Mouse (Mus musculus): Measurements from ENCODE around the gene Mboat7.

Gene Mboat7

GRCm38 (mm10) chr7:3692382-3692986 is 839 bp downstream of the Mboat7 start, which contains the start of gene Tsen34:
Tsen34 (plus strand) TSS chr7:3692863.
- no peak for DNase-seq (ENCODE audit: low read depth, low spot score)

GRCm38 (mm10) chr7:3691919-3692318 is 1.4 kb downstream of the Mboat7 start:
- DNase-seq (ENCODE audit: low read depth, low spot score), result no peak

DNA sequence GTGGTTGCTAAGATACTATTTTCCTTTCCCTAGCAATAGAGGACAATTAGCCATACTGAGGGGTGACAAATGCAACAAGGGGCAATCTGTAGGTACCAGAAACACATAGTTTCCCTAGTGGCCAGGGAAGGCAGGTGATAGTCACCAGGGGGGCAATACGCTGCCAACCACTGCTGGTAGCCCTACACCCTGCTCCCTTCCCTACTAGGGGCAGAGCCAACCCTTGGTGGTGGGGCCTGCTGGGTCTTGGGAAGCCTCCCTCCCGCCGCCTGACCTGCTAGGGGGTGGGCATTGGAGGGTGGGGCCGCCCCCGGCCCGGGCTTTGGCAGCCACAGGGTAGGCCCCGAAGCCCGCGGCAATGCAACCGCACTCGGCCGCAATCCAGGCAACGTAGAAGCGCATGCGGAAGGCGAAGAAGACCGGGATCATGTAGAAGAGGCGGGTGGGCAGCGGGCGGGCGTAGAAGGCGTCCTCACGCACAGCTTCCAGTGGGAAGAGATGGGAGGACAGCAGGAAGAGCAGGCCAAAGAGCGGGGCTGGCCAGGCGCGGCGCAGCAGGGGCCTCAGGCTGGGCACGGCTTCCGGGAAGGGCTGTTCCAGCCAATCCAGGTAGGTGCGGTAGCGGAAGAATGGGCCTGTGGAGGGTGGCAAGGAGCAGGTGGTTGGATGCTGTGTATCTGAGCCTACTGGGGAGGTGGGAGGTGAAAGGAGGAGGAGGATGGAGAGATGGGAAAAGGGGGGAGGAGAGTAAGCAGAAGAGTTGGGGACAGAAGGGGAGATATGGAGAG is 7.7 kb downstream of the Mboat7 start:
- no peak for DNase-seq (ENCODE audit: low read depth, low spot score)

DNA sequence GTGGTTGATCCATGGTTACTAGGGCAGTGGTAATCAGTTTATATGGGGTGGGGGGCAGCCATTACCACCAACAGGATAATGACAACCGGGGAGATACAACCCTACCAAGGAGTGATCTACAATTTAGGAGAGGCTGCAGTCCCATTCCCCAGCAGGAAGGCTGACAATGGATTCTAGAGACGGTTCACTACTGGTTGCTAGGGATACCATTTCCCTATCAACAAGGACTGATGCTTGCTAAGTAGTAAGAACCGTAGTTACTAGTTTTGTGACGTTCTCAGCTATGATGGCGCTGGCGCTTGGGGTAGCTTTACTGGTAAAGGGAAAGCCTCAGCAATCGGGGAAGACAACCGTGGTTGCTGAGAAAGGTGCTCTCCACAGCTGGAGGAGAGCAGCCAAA is 8.6 kb downstream of the Mboat7 start:
- no peak for DNase-seq (ENCODE audit: low read depth, low spot score)

DNA sequence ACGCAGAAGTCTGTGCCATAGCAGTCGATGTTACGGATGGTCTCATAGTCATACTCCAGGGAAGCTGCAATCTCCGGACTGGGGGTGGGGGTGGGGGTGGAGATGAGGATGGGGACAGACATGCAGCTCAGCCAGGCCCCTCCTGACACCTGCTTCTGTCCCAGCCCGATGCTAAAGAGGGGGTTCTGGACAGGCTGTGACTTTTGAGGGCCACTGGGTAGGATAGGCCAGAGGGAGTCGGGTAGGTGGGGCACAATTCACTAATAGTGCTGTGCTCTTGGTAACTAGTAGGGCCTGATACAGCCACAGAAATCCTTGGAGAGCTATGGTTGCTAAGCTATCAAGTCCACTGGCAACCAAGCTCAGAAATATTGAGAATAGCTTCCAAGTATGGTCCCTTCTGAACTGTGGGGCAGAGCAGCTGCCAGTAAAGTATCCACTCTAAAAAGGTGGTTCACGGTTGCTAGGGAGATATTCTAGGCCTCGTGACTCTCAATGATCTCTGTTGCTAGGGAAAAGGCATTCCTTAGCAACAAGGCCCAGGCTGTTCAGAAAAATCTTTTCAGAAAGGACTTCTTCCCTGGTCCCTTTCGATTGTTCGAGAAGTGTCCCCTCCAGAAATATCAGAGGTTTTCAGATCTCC is 9.3 kb downstream of the Mboat7 start:
- peak; percentile 39 for DNase-seq (ENCODE audit: low read depth, low spot score)

DNA sequence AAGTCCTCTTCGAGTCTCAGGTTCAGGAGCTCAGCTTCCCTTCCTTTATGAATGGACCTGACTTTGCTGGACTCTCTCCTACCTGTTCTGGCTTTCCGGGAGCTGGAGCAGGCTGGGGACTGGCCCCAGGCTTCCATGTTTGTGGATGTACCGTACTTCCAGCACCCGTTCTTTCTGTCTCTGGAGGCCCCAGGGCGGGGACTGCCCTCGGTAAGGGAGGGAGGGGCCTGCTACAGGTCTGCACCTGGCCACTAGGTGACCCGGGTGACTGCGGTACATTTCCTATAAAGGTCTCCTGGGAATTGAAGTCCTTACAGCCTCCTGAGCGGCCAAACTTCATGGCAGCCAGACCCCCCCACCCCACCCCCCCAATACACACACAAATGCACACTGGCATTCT is 16.0 kb downstream of the Mboat7 start, which contains the start of gene Tmc4:
Gene Tmc4 (minus strand): TSS at position 212 of the 400 bp plus-strand sequence.
- no peak for DNase-seq (ENCODE audit: low read depth, low spot score)

- DNase-seq (ENCODE audit: low read depth, low spot score), result no peak
Observed at GRCm38 (mm10) chr7:3676371-3676770, 17.0 kb downstream of the Mboat7 start.

- DNase-seq (ENCODE audit: low read depth, low spot score), result no peak
Observed at GRCm38 (mm10) chr7:3675228-3675548, 18.1 kb downstream of the Mboat7 start.

- peak; percentile 40 for DNase-seq (ENCODE audit: low read depth, low spot score)
Observed at GRCm38 (mm10) chr7:3674507-3675227, 18.7 kb downstream of the Mboat7 start.

DNA sequence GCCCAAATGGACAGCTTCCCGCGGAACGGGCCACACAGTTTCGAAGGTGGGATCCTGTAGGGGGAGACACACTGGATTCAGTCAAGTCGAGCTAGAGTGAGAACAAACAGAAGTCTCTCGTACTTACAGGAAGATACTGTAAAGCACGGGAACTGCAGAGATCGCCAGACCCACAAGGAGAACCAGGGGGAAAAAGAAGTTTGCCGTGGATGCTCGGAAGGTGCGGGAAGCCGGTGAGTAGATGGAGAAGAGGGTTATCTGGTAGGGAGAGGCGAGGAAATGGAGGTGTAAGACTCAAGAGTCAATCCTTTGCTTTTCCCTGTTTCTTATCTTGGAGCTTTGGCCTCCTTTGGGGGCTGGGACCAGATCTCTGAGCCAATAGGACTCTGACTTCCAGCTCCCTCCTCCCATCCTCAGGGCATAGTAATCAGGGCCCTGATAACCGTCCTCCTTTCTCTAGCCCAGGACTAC is 26.4 kb downstream of the Mboat7 start:
- DNase-seq (ENCODE audit: low read depth, low spot score), result no peak

- peak; percentile 99 for DNase-seq (ENCODE audit: low read depth, low spot score)
Observed at GRCm38 (mm10) chr7:3665215-3666114, 27.9 kb downstream of the Mboat7 start, which contains the start of gene Leng1. Leng1 (minus strand) TSS chr7:3665840.

GRCm38 (mm10) chr7:3664524-3665214 is 28.7 kb downstream of the Mboat7 start:
- no peak for DNase-seq (ENCODE audit: low read depth, low spot score)

DNA sequence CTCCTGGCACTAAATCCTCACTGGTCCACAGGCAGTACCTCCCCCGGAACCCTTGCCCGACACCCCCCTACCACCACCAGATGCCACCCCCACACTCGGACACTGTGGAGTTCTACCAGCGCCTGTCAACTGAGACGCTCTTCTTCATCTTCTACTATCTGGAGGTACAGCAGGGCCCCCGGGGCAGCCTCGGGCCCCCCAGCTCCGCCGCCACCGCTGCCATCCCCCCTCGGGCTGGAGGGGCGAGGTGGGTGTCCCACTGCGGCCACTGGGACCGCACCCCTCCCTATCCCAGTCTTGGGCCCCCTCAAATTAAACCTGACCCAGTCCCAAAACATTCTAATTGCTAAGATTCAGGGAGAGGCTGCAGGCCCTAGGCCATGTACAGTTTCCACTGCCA is 34.7 kb downstream of the Mboat7 start:
- DNase-seq (ENCODE audit: low read depth, low spot score), result no peak

- DNase-seq (ENCODE audit: low read depth, low spot score), result no peak
Observed at GRCm38 (mm10) chr7:3656966-3657365, 36.4 kb downstream of the Mboat7 start.

DNA sequence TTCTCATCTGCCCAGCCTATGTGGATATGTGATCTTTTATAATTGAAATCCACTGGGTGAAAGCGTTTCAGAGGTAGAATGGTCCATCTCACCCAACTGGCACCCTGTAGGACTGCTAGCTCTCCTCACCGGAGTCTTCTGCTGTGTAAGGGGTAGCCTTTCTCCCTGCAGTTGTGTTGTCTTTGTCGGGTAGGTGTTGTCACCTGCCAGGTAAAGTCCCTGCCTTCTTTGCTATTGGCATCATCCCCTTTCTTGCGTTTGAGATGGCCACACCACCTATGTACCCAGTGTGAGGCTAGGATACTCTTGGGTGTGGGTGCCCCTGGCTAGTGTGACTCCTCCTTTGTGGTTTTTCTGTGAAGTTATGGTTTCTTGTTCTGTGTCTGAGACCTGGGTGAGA is 46.7 kb downstream of the Mboat7 start:
- no peak for DNase-seq (ENCODE audit: low read depth, low spot score)

DNA sequence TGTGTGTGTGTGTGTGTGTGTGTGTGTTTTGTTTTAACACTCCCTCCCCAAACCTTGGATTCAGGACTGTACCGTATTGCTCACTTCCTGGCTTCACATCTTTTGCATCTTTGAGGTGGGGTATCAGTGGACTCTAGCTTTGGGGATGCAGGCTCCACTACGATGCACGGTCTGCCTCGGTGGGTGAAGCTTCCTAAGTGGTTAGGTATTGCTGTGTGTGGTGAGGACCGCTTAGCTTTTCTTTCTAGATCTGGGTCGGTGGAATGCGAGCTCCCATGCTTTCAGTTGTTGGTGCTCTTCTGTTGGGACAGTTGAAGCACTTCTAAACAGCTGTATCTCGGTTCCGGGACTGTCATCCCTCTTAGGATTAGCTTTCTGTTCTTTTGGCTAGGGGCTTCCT is 47.1 kb downstream of the Mboat7 start:
- no peak for DNase-seq (ENCODE audit: low read depth, low spot score)

DNA sequence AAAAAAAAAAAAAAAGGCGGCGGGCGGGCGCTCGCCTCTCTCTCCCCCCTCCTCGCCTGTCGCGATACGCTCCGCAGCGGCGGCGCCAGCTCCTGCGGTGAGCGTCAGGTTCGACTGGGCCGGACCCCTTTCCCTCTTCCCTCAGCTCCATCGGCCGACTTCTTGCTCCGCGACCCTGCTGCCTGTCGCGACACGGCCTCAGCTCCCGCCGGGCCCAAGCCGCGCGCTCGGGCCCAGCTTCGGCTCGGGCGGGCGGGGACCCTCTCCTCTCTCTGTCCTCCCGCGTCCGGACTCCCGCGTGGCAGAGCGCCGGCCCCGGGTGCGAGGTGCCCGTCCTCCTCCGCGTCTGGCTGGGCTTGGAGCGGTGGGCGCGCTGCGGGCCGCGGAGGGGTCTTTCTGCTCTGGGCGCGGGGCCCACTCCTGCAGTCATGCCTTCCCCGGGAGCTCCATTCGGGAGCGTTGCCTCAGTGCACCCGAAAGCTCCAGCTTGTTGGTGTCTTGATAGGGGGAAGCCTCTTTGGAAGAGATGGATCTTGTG is 47.8 kb downstream of the Mboat7 start:
- DNase-seq (ENCODE audit: low read depth, low spot score), result no peak

- peak; percentile 100 for DNase-seq (ENCODE audit: low read depth, low spot score)
Observed at GRCm38 (mm10) chr7:3644672-3645487, 48.4 kb downstream of the Mboat7 start, which contains the start of gene Cnot3. Cnot3 (plus strand) TSS chr7:3645268.

DNA sequence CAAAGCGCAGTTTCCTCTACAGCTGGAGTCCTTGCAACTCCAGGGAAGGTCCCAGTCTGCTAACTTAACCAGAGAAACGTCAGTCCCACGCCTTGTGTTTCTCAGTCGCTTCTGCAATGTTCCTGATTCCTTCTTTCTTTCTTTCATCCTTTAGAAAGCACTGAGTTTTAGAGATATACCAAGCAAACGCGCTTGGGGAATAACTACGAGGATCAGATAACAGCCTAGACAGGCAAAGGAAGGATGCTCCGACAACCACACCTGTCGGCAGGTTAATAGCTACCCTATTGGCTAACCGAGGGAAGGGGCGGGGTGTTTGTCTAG is 49.0 kb downstream of the Mboat7 start:
- no peak for DNase-seq (ENCODE audit: low read depth, low spot score)
